Mouse (Mus musculus) neural tube, embryonic 15.5 days (tissue): ENCODE data around the gene Gpr65. TPM values are rescaled to one million over a fixed set of nuclear protein-coding genes. Genes with fewer than 3 reads are reported as not detected.

Experiments used
- polyA plus RNA-seq: library from polyadenylated mRNA; unstranded; fragments of >200 nt; fragmentation: Nextera tagmentation; extraction: Ambion mirVana; gene quantifications from 2 replicates; pipeline ENCODE4 v1.2.1, GENCODE M21; 2015

Gene Gpr65
- polyA plus RNA-seq, 1 experiment from 2014 or later: 0.31 TPM

Other genes starting within 250 kb of the Gpr65 start
- 9.1 and 10.5 TPM in 2 replicates for gene Galc, start 9.2 kb upstream of the Gpr65 start, polyA plus RNA-seq